Mouse (Mus musculus) kidney, postnatal 0 days (tissue): Measurements from ENCODE around the gene Lgals2. TPM values are rescaled to one million over a fixed set of nuclear protein-coding genes. Genes with fewer than 3 reads are reported as not detected.

Source experiments
- ATAC-seq: fragments of 200-750 bp; cut with Nextera tagmentation; replicated peaks from 2 replicates; pipeline ENCODE4 v1.8.0; 2017; ENCODE audit warnings: low read depth, moderate number of reproducible peaks, moderate TSS enrichment, moderate library complexity; ENCODE audit not compliant: low FRiP score
- DNase-seq: peaks from one replicate; pipeline ENCODE4 v3.0.0-alpha.2; 2016; ENCODE audit warnings: low spot score
- H3K27ac ChIP-seq: fragments of 300-500 bp; sonication (generic); 2 replicates; pipeline ENCODE4 v1.5.1; 2014; ENCODE audit warnings: mild to moderate bottlenecking
- H3K27me3 ChIP-seq: fragments of 300-500 bp; sonication (generic); 2 replicates; pipeline ENCODE4 v1.6.1; 2014; ENCODE audit warnings: low read length, mixed read lengths; ENCODE audit not compliant: insufficient read depth
- H3K36me3 ChIP-seq: fragments of 300-500 bp; sonication (generic); 2 replicates; pipeline ENCODE4 v1.6.1; 2014; ENCODE audit warnings: low read length, mixed read lengths; ENCODE audit not compliant: insufficient read depth
- H3K4me1 ChIP-seq: fragments of 300-500 bp; sonication (generic); replicated peaks from 2 replicates; pipeline ENCODE4 v1.6.1; 2014; ENCODE audit warnings: antibody characterized with exemption, low read length, mixed read lengths; ENCODE audit not compliant: insufficient read depth
- H3K4me2 ChIP-seq: fragments of 300-500 bp; sonication (generic); 2 replicates; pipeline ENCODE4 v1.6.1; 2014; ENCODE audit warnings: mild to moderate bottlenecking, low read length, moderate library complexity, mixed read lengths
- H3K4me3 ChIP-seq: fragments of 300-500 bp; sonication (generic); replicated peaks from 2 replicates; pipeline ENCODE4 v1.5.1; 2014; ENCODE audit warnings: low read depth, low read length
- H3K9ac ChIP-seq: fragments of 300-500 bp; sonication (generic); 2 replicates; pipeline ENCODE4 v1.6.1; 2014; ENCODE audit warnings: low read depth, low read length
- H3K9me3 ChIP-seq: fragments of 300-500 bp; sonication (generic); replicated peaks from 2 replicates; pipeline ENCODE4 v1.6.1; 2016; ENCODE audit warnings: low read length, inconsistent platforms, mixed read lengths
- CTCF ChIP-seq: IDR thresholded peaks from 2 replicates; pipeline ENCODE4 v1.5.1; 2016; ENCODE audit warnings: antibody characterized with exemption, low read depth, mild to moderate bottlenecking, moderate library complexity
- WGBS: fragments of 180-500 bp; shearing (Covaris S2); extraction: QIAGEN DNeasy Blood & Tissue Kit; methylation state at CpG from one replicate; pipeline ENCODE4 v1.1.7; 2014; 5-methylcytosine and 5-hydroxymethylcytosine counted together
- polyA plus RNA-seq: library from polyadenylated mRNA; unstranded; fragments of >200 nt; fragmentation: Nextera tagmentation; extraction: Ambion mirVana; gene quantifications from 2 replicates; pipeline ENCODE4 v1.2.1, GENCODE M21; 2015

Gene Lgals2
- polyA plus RNA-seq, 1 experiment from 2014 or later, result 0.91 TPM

DNA sequence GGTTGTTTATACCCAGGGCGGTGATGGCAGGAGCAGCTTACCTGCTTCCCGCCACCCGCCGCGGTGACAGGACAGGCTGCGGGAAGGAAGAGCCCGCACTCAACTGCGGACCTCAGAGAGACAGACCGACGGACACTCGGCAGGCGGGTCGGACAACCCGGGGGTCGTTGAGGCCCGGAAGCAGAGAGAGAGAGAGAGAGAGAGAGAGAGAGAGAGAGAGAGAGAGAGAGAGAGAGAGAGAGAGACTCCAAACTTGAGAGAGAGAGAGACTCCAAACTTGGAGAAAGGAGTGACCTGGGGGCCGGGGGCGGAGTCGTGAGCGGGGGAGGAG lies 44.0 kb upstream of the Lgals2 start, which contains the start of gene Gm49510:
Gene Gm49510, plus strand, starts transcription at position 259 of the 331 bp plus-strand sequence.
- Histone ChIP-seq H3K36me3 (0 out of 2 replicates have a peak, but pooled peaks cover 5% of the 10 kb centered on the region), H3K27ac (peak within 1 kb of the TSS; percentile 75), H3K4me2 (peak within 1 kb of the TSS; percentile 83), H3K4me1 (peaks cover 34% of the 10 kb centered on the region), H3K4me3 (peak within 1 kb of the TSS; percentile 77), H3K9me3 (no peaks in the 10 kb centered on the region), H3K9ac (peak within 1 kb of the TSS; percentile 72), H3K27me3 (no peaks in the 10 kb centered on the region)
- no peak for TF ChIP-seq CTCF
- 1% methylated on average over 16 of the region's 20 CpGs for WGBS
- ATAC-seq, result no peak
- DNase-seq, result no peak

DNA sequence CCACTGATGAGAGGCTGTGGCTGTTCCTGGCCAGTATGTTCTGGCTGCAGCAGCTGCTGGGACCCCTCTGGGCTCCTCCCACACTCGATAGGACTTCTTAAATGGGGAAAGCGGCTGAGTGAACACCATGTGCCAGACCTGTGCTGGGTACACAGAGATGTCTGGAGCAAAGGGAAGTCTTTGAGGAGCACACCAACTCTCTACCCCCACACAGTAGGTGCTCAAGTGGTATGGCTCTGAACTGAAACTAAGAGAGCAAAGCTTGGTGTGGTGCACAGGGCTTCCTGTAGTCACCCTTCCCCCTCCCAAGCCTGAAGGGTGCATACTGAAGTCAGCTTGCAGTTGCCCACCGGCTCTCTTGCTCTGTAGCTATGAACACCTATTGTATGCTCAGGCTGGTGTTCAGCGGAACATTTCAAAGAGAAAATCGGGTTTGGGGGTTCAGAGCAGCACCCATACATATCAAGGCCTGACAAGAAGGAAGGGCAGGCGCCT lies 43.2 kb upstream of the Lgals2 start:
- no peak for TF ChIP-seq CTCF
- Histone ChIP-seq H3K36me3 (peaks cover 4% of the 10 kb centered on the region; the same call in 1 of the 2 replicates), H3K27ac (peak overlapping the region; percentile 51), H3K4me3 (no peak overlapping the region), H3K9me3 (no peaks in the 10 kb centered on the region), H3K27me3 (no peaks in the 10 kb centered on the region), H3K4me2 (peak overlapping the region; percentile 83; the same call in 1 of the 2 replicates), H3K4me1 (peaks cover 37% of the 10 kb centered on the region), H3K9ac (no peak overlapping the region)
- no peak for ATAC-seq
- peak; percentile 50 for DNase-seq
- 48% methylated on average over 6 of the region's 6 CpGs for WGBS

DNA sequence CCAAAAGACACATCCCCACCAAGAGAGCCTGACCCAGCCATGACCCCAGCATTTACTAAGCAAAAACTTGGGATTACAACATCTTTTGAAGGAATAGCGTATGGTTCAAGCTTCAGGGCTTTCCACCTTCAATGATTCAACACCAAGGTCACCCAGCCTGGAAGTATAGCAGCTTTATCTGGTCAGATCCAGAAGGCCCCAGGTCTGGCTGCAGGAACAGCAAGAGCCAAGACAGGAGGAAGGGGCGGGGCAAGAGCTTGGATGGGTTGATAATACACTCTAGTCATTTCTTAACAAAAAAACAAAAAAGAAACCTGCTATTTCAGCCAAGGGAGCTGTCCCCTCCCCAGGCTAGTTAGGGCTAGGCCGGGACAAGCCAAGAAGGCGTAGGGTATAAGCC lies 42.2 kb upstream of the Lgals2 start:
- TF ChIP-seq CTCF, result no peak
- H3K4me1 ChIP-seq, result peaks cover 38% of the 10 kb centered on the region
- WGBS, result 91% methylated on average over 4 of the region's 4 CpGs
- no peak overlapping the region for H3K9ac ChIP-seq
- no peaks in the 10 kb centered on the region for H3K27me3 ChIP-seq
- no peaks in the 10 kb centered on the region for H3K9me3 ChIP-seq
- H3K27ac ChIP-seq, result no peak overlapping the region; the same call in 1 of the 2 replicates
- H3K4me2 ChIP-seq, result no peak overlapping the region
- ATAC-seq (no peak), DNase-seq (no peak)
- H3K36me3 ChIP-seq, result peaks cover 14% of the 10 kb centered on the region
- no peak overlapping the region for H3K4me3 ChIP-seq

DNA sequence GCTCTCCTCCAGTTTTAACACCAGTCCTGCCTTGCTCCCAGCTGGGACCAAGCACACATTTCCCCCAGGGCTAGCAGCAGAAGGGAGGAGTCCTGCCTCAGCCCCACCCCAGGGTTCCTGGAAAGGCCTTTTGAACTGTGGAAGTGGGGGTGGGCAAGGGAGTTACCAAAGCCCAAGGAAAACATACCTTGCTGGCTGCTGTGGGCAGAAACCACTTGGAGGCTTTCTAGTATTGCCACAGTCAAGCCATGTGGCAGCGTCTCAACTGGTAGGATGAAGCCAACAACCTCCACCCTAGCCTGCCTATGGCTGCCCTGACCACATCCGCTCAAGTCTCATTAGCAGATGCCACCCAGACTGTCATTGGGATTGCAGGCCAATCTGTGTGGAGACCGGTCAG lies 40.8 kb upstream of the Lgals2 start:
- Histone ChIP-seq H3K4me3 (no peak overlapping the region), H3K9ac (no peak overlapping the region), H3K27ac (0 out of 2 replicates have a peak overlapping the region, but pooled peaks have one; percentile 13), H3K9me3 (no peaks in the 10 kb centered on the region), H3K4me1 (peaks cover 37% of the 10 kb centered on the region), H3K4me2 (no peak overlapping the region), H3K36me3 (peaks cover 24% of the 10 kb centered on the region), H3K27me3 (no peaks in the 10 kb centered on the region)
- ATAC-seq (no peak), DNase-seq (no peak)
- no peak for TF ChIP-seq CTCF
- WGBS, result 82% methylated on average over 3 of the region's 3 CpGs

DNA sequence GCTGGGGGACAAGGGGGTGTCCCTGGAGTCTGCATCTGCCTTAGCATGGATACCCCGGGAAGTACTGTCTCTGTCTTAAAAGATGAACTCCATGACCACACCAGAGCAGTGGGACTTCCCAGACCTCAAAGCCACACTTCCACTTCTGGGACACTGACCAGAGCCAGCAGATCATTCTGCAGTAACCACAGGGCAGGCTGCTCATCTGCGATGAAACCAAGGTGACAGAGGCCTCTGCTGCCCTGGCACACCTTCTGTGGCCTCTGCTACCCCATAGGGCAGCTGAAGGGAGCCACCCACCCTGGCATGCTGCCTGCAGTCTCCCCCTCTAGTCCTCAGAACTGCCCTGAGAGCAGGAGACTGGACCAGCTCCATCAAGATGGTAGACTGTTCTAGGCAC lies 40.4 kb upstream of the Lgals2 start:
- Histone ChIP-seq H3K9me3 (no peaks in the 10 kb centered on the region), H3K9ac (no peak overlapping the region), H3K27me3 (no peaks in the 10 kb centered on the region), H3K4me3 (no peak overlapping the region), H3K36me3 (peaks cover 24% of the 10 kb centered on the region), H3K27ac (no peak overlapping the region), H3K4me1 (peaks cover 33% of the 10 kb centered on the region), H3K4me2 (no peak overlapping the region)
- DNase-seq, result no peak
- no peak for ATAC-seq
- no peak for TF ChIP-seq CTCF
- 70% methylated on average over 2 of the region's 2 CpGs for WGBS

DNA sequence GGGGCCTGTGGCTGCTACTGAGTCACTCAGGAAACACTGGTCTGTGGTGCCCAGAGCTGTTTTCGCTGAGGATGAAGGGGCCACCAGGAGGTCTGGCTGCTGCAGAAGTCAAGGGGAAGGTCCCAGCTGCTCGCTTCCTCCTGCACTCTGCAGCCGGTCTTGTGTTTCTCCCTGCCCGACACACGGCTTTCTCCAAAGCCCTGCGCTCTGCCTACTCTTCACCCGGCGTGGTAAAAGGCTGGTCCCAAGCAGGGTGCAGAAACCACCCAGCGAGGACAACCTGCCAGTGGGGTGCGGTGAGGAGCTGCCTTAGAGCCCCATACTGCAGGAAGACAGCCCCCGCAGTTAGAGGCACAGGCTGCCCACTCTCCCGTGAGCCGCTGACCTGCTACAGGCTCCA lies 39.4 kb upstream of the Lgals2 start:
- 59% methylated on average over 13 of the region's 13 CpGs for WGBS
- Histone ChIP-seq H3K27ac (peak overlapping the region; percentile 39; the same call in 1 of the 2 replicates), H3K4me3 (no peak overlapping the region), H3K27me3 (no peaks in the 10 kb centered on the region), H3K4me2 (no peak overlapping the region), H3K36me3 (peaks cover 27% of the 10 kb centered on the region), H3K4me1 (peaks cover 26% of the 10 kb centered on the region), H3K9ac (peak overlapping the region; percentile 13; the same call in 1 of the 2 replicates), H3K9me3 (no peaks in the 10 kb centered on the region)
- ATAC-seq (no peak), DNase-seq (no peak)
- no peak for TF ChIP-seq CTCF

DNA sequence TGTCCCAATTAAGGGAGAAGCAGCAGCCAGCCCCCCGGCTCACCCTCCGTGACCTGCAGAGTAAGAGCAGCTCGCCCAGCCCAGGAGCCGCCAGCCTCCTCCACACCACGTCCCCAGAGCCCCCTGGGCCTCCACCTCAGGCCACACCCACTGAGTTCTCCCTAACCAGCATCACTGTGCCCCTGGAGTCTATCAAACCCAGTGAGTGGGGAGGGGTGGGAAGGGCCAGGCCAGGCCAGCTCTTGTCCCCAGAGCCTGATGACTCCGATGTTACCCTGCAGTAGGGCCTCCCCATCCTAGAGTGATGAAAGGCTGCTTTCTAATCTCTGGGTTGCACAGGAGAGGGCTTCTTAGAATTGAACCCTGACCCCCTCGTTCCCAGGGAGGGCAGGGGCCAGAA lies 37.1 kb upstream of the Lgals2 start:
- no peak overlapping the region for H3K4me3 ChIP-seq
- no peak overlapping the region for H3K4me2 ChIP-seq
- no peaks in the 10 kb centered on the region for H3K27me3 ChIP-seq
- ATAC-seq (0 out of 2 replicates have a peak, but pooled peaks have one; percentile 10), DNase-seq (no peak)
- H3K4me1 ChIP-seq, result peaks cover 14% of the 10 kb centered on the region
- H3K36me3 ChIP-seq, result peaks cover 43% of the 10 kb centered on the region
- no peak overlapping the region for H3K27ac ChIP-seq
- H3K9me3 ChIP-seq, result no peaks in the 10 kb centered on the region
- no peak overlapping the region for H3K9ac ChIP-seq
- 36% methylated on average over 7 of the region's 7 CpGs for WGBS
- no peak for TF ChIP-seq CTCF
